Mouse (Mus musculus) cerebellum, adult 9-10 months (tissue): ENCODE results near the gene Gm11127.
"Not testable (repeated sequence)": the region's sequence is repeated elsewhere in the genome, so short reads cannot be mapped to it uniquely, and the experiment has no call there.

Experiments
- DNase-seq: peaks from one replicate; pipeline ENCODE4 v3.0.0; 2022

Gene Gm11127

GRCm38 (mm10) chr17:36058362-36058761, at the start of gene Gm11127:
TSS of gene Gm11127 (minus strand) at chr17:36058371.
- DNase-seq, result not testable (repeated sequence)

GRCm38 (mm10) chr17:36102091-36102490, 43.9 kb upstream of the Gm11127 start:
- not testable (repeated sequence) for DNase-seq

GRCm38 (mm10) chr17:36099603-36100002, 41.4 kb upstream of the Gm11127 start:
- not testable (repeated sequence) for DNase-seq

GRCm38 (mm10) chr17:36093936-36094335, 35.8 kb upstream of the Gm11127 start:
- no peak for DNase-seq

- not testable (repeated sequence) for DNase-seq
These were observed 34.3 kb upstream of the Gm11127 start for GRCm38 (mm10) chr17:36092520-36092919.

- DNase-seq, result not testable (repeated sequence)
These were observed 33.8 kb upstream of the Gm11127 start for GRCm38 (mm10) chr17:36091933-36092332.

GRCm38 (mm10) chr17:36085976-36086375, 27.8 kb upstream of the Gm11127 start:
- DNase-seq, result not testable (repeated sequence)

GRCm38 (mm10) chr17:36083870-36084451, 25.8 kb upstream of the Gm11127 start:
- no peak for DNase-seq

GRCm38 (mm10) chr17:36083266-36083869, 25.2 kb upstream of the Gm11127 start:
- no peak for DNase-seq

- DNase-seq, result not testable (repeated sequence)
These were observed 24.5 kb upstream of the Gm11127 start for GRCm38 (mm10) chr17:36082519-36083232.

- DNase-seq, result not testable (repeated sequence)
These were observed 23.7 kb upstream of the Gm11127 start for GRCm38 (mm10) chr17:36081901-36082300.

- DNase-seq, result peak; percentile 65
These were observed 2.7 kb upstream of the Gm11127 start for GRCm38 (mm10) chr17:36060829-36061228.

GRCm38 (mm10) chr17:36057927-36058326, 244 bp downstream of the Gm11127 start:
- DNase-seq, result not testable (repeated sequence)

GRCm38 (mm10) chr17:36043286-36043685, 14.9 kb downstream of the Gm11127 start:
- peak; percentile 31 for DNase-seq

GRCm38 (mm10) chr17:36042610-36043169, 15.5 kb downstream of the Gm11127 start, which contains the start of the genes H2-T22 and Gm6034:
TSS of gene H2-T22 (minus strand) at chr17:36042747.
TSS of gene Gm6034 (plus strand) at chr17:36042961.
- peak; percentile 91 for DNase-seq

GRCm38 (mm10) chr17:36042055-36042454, 16.1 kb downstream of the Gm11127 start:
- peak; percentile 31 for DNase-seq

GRCm38 (mm10) chr17:36040604-36041003, 17.6 kb downstream of the Gm11127 start:
- peak; percentile 10 for DNase-seq

- not testable (repeated sequence) for DNase-seq
These were observed 22.0 kb downstream of the Gm11127 start for GRCm38 (mm10) chr17:36036126-36036525.

GRCm38 (mm10) chr17:36035010-36035638, 23.0 kb downstream of the Gm11127 start:
- DNase-seq, result peak; percentile 64

GRCm38 (mm10) chr17:36034524-36034923, 23.6 kb downstream of the Gm11127 start:
- DNase-seq, result not testable (repeated sequence)

GRCm38 (mm10) chr17:36032351-36032875, 25.8 kb downstream of the Gm11127 start, which contains the start of gene H2-T23:
TSS of gene H2-T23 (minus strand) at chr17:36032855.
- DNase-seq, result not testable (repeated sequence)

GRCm38 (mm10) chr17:36031583-36032331, 26.4 kb downstream of the Gm11127 start:
- peak; percentile 56 for DNase-seq
